Mouse (Mus musculus): ENCODE results near the gene Mif.
"Not testable (repeated sequence)": the region's sequence is repeated elsewhere in the genome, so short reads cannot be mapped to it uniquely, and the experiment has no call there.

The Mif gene

DNA sequence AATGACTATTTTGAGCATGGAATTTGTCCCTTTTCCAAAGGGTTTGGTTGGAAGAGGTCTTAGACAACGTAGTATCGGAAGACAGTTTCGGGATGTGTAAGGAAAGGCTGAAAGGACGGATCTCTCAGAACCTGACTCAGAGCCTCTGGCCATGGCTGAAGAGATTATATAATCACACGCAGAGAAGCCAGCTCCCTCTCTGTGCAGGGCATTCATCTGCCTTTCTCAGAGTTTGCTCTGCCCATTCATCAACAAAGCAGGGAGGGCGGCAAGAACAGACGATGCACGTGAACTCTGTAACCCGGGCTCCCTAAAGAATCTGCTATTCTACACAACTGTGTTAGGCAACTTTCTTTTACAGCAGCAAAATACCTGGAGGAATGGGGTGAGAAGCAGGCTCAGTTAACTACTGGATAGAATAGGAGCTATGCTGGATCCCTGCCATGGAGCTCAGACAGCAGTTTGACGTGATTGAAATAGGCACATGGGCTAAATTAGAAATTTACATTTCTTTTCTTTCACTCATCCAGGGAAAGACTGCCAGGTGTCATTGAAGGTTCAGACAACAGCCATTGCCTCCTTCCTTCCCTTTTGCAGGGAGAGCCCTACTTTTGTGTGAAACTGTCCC is 13.6 kb upstream of the Mif start:
- in situ Hi-C loops (cut with MboI) = no loop called here

DNA sequence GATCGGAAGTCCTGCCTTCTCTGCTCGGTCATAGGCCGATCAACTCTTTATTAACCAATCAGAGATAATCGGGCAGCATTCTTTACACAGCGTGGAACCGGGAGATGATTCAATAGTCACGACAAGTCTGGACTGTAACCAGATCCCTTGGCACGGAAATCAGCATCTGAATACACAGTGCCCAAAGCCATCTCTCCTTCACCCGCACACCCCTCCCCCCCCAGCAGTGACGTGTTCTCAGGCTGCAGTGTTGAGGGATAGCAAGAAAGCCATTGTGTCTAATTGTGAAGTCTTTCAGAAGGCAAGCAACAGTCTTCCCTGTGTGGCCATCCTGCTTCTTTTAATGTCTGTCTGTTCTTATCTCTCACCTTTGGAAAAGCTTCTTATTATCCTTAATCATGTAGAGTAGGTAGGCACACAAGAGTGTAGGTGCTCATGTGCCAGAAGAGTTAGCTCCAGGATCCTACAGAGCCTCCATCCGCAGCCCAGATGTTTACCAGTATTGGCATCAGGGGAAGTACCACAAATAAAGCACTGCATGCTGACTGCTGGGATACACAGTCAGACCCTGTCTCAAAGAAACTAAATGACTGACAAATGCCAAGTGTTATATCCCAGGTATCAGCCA is 13.0 kb upstream of the Mif start:
- in situ Hi-C loops (cut with MboI) = no loop called here

DNA sequence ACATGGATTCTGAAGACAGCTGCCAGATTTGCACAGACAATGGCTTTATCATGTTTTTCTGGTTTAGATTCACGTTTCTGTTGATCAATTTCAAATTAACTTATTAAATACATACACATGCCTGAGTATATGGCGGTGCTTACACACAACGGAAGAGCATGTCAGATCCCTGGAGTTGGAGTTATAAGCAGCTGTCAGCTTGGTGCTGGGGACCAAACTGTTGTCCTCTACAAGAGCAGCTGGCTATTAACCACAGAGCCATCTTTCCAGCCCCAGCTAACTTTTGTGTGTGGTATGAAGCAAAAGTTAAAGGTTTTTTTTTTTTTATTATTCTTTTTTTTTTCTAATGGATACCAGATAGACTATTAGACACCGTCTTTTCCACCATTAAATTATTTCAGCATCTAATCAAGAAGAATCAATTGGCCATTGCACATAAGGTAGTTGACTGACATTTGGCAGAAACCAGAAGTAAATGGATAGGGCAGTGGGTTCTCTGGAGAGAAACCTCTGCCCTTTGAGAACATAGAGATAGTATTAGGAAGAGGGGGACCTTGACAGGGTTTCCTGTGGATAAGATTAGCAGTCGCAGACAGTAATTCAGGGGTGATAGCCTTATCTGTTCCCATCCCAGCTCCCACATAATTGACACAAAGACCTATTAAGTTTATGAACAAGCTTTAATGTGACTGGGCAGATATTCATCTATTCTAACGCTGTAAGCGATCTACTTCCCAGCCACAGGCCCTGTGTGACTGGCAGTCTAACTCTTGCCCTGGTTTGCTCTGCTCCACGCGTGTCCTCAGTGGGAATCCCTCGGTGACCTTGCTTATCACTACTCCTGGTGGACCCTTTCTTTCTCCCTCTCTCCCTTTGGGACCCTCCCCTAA is 12.2 kb upstream of the Mif start:
- in situ Hi-C loops (cut with MboI) = no loop called here

DNA sequence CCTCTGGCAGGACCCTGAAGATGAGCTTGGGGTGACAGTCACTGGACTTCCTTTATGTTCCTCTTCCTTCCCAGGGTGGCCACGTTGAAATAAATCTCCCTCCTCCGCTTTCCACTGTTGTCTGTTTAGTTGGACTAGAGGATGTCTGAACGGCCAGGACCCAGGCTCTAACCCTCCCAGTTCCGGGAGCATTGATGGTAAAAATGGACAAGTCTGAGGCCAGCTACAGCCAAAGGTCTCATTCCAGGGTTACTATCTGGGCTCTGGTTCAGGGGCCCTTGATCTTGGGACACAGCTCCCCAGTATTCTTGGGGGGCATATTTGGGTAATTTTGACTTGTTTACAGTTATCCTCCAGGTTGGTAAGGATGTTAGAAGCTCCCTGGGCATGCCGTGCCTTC is 1.5 kb upstream of the Mif start:
- in situ Hi-C loops (cut with MboI) = no loop called here

DNA sequence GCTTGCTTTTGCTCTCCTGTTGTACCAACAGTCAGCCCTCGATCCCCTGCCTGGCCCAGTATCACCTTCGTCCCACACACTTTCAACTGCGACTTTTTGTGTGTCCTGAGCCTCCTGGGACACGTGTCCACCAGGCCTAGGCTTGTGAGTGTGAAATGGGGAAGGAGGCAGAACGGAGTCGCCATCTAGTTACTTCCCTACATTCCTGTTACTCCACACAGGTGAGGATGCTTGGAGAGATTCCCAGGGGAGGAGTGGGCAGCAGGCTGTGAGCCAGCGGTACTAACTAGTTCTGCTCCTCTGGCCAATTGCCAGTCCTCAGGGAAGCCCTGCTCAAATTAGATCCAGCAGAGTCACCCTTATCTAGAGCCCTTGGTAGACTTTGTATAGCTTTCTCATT is 706 bp upstream of the Mif start:
- in situ Hi-C loops (cut with MboI) = no loop called here

DNA sequence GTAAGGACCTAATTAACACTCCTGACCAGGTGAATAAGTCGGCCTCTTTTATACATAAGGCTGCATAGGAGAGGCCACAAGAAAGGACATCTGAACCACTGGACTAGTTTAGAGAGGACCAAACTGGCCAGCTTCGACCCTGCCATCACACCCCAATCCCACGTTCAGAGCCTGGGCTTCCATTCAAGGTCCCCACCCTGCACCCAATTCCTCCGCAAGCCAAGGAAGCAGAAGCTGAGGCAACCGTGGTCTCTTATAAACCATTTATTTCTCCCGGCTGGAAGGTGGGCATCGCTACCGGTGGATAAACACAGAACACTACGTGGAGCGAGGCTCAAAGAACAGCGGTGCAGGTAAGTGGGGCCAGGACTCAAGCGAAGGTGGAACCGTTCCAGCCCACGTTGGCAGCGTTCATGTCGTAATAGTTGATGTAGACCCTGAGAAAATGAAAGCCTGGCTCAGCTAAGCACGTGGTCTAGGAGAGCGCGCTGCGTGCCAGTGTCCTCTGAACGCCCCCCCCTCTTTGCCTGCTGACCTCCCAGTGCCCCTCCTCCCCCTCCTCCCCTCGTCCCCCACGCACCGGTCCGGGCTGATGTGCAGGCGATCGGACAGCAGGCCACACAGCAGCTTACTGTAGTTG is 813 bp downstream of the Mif start:
- in situ Hi-C loops (cut with MboI) = loop anchor here (5.0 kb wide), 1 partner anchor 117 kb away; no protein-coding TSS in a partner anchor

DNA sequence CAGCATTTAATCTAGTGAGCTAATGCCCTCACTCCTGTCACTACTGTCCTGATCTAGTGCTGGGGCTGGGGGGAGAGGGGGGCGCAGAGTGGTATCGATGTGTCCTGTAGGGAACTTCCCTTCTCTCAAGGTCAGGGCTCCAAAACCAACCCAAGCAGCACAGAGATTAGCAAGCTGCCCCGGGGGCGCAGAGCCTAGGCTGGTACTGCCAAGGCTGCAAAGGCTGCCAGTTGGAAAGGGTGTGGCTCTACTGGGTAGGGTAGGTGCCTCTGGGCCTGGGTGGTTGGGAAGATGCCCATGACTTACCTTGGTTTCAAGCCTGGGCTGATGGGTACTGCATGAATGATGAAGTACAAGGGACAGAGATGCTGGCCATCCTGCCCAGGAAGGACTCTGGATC is 2.4 kb downstream of the Mif start:
- in situ Hi-C loops (cut with MboI) = loop anchor here (5.0 kb wide), 1 partner anchor 115 kb away; no protein-coding TSS in a partner anchor

DNA sequence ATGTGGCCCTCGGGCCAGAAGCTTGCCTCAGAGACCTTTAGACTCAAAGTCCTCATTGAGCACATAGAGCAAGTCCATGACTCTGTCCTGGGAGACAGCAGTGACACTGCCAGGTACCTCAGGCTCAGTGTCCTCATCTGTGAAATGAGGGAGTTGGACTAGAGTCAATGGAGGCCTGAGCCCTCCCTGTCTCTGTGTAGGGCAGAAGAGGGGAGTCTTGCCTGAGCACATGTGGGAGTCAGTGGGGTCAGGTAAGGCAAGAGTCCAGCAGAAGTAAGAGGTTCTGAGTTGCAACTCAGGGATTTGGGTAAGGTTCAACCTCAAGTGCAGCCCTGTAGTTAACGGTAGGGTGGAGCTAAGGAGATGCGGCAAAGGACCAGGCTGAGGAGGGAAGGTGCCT is 3.1 kb downstream of the Mif start:
- in situ Hi-C loops (cut with MboI) = loop anchor here (5.0 kb wide), 1 partner anchor 115 kb away; no protein-coding TSS in a partner anchor

DNA sequence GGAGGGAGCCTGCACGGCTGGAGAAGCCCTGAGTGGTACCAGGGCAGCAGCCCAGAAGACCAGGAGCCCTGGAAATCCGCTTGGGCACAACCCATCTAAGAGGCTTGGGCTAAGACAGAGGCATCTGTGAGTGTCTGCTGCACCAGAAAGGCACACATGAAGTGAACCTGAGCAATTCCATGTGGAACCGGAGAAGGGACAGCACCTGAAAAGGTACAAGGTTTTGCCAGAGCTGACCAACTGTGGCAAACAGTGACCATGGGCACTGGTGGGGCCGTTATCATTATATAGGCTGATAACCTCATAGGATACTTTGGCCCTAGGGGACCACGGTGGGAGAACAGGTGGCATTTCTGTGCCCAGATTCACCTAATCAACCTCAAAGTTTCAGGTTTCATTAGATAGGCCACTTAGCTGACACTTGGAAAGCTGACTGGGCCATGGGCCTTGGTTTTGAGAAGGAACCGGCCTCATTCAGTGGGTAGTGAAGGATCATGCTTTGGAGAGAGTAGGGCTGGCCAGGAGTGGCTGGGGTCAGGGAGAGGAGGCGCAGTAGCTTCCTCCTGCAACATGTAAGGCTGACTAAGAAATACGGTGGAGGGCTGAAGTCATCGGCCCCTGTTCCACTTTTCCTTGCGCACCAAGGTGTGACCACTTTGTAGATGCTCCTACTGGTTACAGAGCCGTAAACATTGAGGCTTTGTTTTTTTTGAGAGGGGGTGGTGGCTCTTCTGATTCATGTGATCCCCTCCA is 3.7 kb downstream of the Mif start:
- in situ Hi-C loops (cut with MboI) = loop anchor here (5.0 kb wide), 1 partner anchor 114 kb away; no protein-coding TSS in a partner anchor

DNA sequence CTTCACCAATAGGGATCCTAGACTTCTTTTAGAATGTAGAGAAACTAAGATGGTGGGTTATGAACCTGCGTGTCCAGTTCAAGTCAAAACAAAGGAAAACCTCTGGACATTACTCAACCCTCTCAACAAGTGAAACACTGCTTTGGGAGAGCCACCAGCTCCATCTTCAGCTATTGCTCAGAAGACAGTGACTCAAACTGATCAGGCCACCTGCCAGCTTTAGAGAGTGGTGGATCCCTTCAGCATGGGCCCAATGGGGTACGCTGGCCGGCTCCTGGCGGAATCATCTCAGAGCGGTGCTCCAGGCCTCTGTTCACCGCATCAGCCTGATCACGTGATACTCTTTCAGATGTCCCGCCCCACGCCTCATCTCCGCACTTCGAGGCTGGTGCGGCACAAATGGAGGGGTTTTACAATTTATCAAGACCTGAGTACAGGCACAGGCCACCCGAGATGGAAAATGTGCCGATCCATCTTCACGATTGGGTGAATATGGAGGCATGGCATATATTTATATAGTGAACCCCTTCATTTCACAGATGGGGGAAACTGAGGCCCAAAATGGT is 4.5 kb downstream of the Mif start:
- in situ Hi-C loops (cut with MboI) = loop anchor here (5.0 kb wide), 1 partner anchor 113 kb away; no protein-coding TSS in a partner anchor

DNA sequence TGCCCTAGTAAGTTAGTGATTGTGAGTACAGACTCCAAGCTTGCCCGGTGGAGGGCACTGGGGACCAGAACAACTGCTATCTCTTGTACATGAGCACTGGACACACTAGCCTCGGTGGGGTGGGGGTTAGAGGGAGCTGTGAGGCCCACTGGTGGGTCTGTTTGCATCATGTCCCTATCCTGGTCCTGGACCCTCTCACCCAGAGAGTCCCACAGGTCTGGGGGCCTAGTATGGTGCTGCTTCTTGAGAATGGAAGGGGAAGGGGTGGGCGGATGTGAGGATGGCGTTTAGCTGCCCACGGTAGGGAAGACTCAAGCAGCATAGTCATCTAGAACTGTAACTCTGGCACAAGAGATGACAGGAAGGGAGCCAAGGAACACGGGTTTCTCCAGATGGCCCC is 5.2 kb downstream of the Mif start:
- in situ Hi-C loops (cut with MboI) = loop anchor here (5.0 kb wide), 1 partner anchor 112 kb away; no protein-coding TSS in a partner anchor

DNA sequence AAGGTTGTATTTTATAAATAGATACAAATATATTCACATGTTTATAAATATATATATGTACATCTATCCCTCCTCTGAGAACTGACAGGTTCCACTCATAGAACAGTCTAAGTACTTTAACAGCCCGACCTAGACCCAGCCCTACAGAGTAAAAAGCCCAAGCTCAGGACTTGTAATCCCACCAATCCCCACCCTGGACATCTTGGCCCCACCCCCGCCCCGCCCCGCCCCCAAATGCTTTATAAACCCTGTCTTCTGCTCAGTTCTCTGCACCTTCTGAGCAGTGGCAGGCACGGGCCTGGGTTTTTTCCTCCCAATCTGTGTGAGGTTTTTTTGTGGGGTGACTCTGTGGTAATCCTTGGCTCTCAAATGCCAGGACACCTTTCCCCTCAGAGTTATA is 5.9 kb downstream of the Mif start:
- in situ Hi-C loops (cut with MboI) = no loop called here

DNA sequence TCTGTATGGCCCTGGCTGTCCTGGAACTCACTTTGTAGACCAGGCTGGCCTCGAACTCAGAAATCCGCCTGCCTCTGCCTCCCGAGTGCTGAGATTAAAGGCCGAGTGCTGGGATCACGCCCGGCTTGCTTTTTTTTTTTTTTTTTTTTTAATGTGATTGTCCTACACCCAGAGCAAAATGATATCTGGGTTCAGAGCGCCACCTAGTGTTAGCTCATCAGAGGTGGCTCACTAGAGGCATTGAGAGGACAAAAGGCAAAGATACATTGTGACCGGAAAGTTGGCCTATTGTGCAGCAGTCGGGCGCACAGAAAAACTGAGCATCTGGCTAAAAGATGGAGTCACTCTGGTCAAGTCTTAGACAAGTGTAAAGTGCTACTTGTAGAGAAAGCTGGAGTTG is 6.6 kb downstream of the Mif start:
- in situ Hi-C loops (cut with MboI) = no loop called here

DNA sequence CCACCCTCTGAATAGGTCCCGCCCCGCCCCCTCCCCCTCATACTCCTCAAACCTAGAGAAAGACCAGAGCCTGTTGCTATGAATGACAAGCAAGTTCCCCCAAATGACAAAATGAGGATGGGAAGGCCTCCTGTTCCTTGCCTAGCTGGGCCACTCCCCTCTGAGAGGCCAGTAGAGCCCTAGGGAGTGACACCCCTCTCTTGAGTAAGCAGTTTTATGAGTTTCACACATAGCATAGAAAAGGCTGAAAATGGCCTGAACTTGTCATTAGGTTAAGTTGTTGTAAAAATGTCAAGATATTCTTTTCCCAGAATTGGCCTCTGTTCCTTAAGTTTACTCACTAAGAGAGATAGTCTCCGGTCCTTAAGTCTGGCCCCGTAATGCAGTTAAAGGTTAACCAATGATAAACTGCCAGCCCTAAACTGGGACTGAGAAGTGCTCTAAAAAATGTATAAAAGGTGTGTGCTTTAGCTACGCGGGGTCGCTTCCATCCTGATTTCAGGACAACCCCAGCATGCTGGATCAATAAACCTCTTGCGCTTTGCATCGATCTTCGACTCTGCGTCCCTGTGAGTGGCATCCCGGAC is 7.4 kb downstream of the Mif start:
- in situ Hi-C loops (cut with MboI) = no loop called here

DNA sequence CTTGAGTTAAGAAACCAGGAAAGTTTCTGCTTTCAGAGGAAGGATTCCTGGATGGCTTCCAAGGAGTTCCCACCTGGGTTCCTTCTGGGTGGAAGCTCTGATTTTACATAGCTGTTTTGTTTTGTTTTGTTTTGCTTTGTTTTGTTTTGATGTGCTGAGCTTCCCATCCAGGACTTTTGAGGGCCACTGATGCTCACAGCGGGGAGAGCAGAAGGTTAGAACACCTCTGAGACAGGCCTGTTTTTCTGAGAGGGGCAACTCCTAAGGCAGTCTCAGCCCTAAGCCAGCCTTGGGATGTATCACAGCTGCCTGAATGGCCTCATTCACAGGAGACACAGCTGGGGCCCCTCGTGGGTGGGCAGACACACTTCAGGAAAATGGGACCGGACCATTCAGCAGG is 8.4 kb downstream of the Mif start:
- in situ Hi-C loops (cut with MboI) = no loop called here

DNA sequence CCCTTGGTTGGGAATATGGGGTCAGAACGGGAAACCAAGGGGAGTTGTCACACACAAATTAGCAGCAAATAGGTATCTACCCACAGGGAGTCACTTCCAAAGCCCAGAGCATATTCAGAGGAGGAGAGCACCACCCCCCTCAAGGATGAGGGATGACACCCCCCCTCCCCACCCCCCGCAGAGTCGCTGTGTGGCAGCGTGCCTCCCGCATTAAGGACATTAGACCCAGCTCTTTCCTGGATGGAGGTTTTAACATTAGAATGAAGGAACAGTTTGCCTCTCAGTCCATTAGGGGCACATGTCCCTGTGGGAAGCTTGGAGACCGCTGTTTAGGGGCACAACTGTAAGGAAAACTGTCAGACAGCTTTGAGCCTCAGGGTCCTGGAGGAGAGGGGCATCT is 9.0 kb downstream of the Mif start:
- in situ Hi-C loops (cut with MboI) = no loop called here

DNA sequence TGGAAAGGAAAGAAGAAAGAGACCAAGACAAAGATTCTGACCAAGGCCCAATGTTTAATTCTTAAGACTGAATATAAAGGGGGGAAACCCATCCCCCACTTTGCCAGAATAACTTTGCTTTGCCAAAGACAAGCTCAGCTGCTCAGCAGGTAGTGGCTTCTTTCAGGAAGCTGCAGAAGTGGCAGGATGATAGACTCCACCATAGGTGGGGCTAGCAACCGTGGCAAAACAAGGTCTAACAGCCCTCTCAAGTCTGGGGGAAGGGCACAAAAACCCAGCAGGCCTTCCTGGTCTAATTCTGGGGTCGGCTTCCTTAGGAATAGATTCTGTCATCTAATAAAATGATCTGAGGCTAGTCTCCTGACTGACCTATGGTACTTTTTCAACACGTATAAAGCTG is 11.7 kb downstream of the Mif start:
- in situ Hi-C loops (cut with MboI) = no loop called here

DNA sequence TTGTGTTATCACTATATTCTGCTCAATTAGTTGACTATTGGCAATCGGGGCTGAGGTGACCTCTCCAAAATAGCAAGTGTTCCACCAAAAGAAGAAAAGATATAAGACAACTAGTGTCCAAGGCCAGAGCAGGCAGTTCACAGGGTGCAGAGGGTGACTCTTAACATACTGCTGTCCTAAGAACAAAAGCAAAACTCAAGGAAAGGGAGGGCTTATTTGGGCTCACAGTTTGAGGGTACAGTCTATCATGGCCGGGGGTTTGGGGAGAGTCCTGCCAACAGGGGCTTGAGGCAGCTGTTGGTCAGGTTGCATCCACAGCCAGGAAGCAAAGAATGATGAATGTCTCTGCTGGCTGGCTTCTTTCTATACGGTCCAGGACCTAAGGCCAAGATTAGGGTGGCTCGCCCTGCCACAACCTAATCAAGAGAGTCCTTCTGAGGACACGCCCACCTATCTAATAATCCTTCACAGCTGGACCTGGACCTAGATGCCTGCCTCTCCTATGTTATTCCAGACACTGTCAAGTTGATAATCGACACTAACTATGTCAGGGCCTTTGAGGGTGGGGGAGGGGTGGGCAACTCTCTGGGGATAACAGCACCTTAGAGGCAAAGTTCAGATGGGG is 14.6 kb downstream of the Mif start:
- in situ Hi-C loops (cut with MboI) = no loop called here

DNA sequence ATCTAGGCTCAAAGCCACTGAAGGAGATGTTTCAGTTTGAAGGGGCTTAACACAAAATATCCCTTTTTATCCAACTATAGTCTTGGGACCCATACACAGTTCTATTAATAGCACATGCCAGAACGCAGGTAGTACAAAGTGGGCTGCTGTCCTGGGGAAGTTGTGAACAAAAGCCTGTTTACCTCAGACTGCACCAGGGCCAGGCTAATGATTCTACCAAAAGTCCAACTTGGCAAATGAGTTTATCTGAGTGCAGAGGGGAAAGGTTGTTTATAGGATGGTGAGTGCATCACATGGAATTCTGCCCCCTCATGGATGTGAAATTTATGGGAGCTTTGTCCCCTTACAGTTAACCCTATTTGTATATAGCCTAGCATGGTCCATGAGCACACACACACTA is 15.2 kb downstream of the Mif start:
- in situ Hi-C loops (cut with MboI) = no loop called here

DNA sequence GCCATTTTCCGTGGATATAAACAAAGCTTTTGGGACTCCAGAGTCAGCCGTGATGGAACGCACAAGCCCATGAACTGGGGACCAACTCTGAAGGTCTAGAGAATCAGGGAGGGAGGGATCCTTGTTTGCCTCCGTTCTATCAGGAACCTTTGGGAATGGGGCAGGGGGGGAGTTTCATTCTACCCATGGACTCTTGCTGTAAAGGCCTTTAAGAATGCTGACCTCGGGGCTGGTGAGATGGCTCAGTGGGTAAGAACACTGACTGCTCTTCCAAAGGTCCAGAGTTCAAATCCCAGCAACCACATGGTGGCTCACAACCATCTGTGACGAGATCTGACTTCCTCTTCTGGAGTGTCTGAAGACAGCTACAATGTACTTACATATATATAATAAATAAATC is 16.1 kb downstream of the Mif start:
- in situ Hi-C loops (cut with MboI) = not testable (repeated sequence)
